Mouse (Mus musculus) liver, embryonic 13.5 days (tissue): ENCODE data around the gene Nt5c. TPM values are rescaled to one million over a fixed set of nuclear protein-coding genes. Genes with fewer than 3 reads are reported as not detected.
"Not testable (repeated sequence)": the region's sequence is repeated elsewhere in the genome, so short reads cannot be mapped to it uniquely, and the experiment has no call there.

Source experiments
- ATAC-seq: fragments of 200-750 bp; cut with Nextera tagmentation; 2 replicates; pipeline ENCODE4 v1.8.0; 2017; ENCODE audit warnings: low read depth, mild to moderate bottlenecking, moderate number of reproducible peaks, moderate library complexity
- DNase-seq: peaks from one replicate; pipeline ENCODE4 v3.0.0; 2022
- H3K27ac ChIP-seq: fragments of 300-500 bp; sonication (generic); 2 replicates; pipeline ENCODE4 v1.5.1; 2015; ENCODE audit warnings: moderate library complexity, mild to moderate bottlenecking, inconsistent platforms
- H3K27me3 ChIP-seq: fragments of 300-500 bp; sonication (generic); 2 replicates; pipeline ENCODE4 v1.6.1; 2015; ENCODE audit warnings: mild to moderate bottlenecking, inconsistent platforms
- H3K36me3 ChIP-seq: fragments of 300-500 bp; sonication (generic); 2 replicates; pipeline ENCODE4 v1.6.1; 2015; ENCODE audit warnings: mild to moderate bottlenecking, inconsistent platforms
- H3K4me1 ChIP-seq: fragments of 300-500 bp; sonication (generic); replicated peaks from 2 replicates; pipeline ENCODE4 v1.6.1; 2015; ENCODE audit warnings: inconsistent platforms
- H3K4me2 ChIP-seq: fragments of 300-500 bp; sonication (generic); 2 replicates; pipeline ENCODE4 v1.6.1; 2015; ENCODE audit warnings: inconsistent platforms, mild to moderate bottlenecking, moderate library complexity
- H3K4me3 ChIP-seq: fragments of 300-500 bp; sonication (generic); replicated peaks from 2 replicates; pipeline ENCODE4 v1.5.1; 2015; ENCODE audit warnings: mild to moderate bottlenecking, inconsistent platforms
- H3K9ac ChIP-seq: fragments of 300-500 bp; sonication (generic); 2 replicates; pipeline ENCODE4 v1.6.1; 2015; ENCODE audit warnings: mild to moderate bottlenecking, inconsistent platforms
- H3K9me3 ChIP-seq: fragments of 300-500 bp; sonication (generic); replicated peaks from 2 replicates; pipeline ENCODE4 v1.6.1; 2016; ENCODE audit warnings: inconsistent platforms
- WGBS: fragments of 180-500 bp; shearing (Covaris S2); methylation state at CpG from one replicate; pipeline ENCODE4 v1.1.7; 2015; ENCODE audit not compliant: insufficient replicate concordance; 5-methylcytosine and 5-hydroxymethylcytosine counted together
- polyA plus RNA-seq: library from polyadenylated mRNA; unstranded; fragments of >200 nt; fragmentation: Nextera tagmentation; extraction: Ambion mirVana; gene quantifications from 2 replicates; pipeline ENCODE4 v1.2.1, GENCODE M21; 2015

The Nt5c gene
- polyA plus RNA-seq, 1 experiment from 2014 or later = 60.8 TPM

DNA sequence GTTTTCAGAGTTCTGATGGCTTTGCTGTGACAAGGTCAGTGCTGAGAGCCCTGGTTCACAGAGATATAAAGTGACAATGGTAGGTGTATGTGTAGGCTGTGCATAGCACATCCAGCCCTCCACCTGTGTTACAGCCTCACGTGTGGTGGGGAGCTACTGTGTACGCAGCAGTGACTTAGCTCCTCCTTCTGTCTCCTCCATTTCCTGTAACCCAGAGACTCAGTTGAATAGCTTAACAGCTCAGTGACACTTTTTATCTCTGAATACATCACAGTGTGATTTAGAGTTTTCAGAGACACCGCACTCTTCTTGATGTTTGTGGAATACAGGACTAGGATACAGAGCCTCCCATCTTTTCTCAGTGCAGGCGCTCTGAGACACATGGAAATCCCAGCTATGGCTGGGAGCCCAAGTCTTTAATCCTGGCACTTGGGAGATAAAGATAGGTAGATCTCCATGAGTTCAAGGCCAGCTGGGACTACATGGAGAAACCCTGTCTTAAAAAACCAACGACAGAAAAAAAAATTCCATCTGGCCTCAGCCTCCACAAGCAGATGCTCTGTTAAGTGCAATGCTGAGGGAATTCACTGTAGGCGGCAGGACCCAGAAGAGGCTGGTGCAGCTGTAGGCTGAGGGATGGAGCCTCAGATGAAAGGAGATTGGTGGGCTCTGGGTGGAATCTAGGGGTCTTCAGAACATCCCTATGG, 10.0 kb downstream of the Nt5c start:
- Histone ChIP-seq H3K4me1 (peaks cover 8% of the 10 kb centered on the region), H3K27ac (no peak overlapping the region), H3K4me2 (no peak overlapping the region), H3K9ac (no peak overlapping the region), H3K27me3 (no peaks in the 10 kb centered on the region), H3K36me3 (no peaks in the 10 kb centered on the region), H3K4me3 (no peak overlapping the region), H3K9me3 (no peaks in the 10 kb centered on the region)
- no peak for DNase-seq
- no peak for ATAC-seq
- WGBS = 74% methylated on average over 6 of the region's 6 CpGs

DNA sequence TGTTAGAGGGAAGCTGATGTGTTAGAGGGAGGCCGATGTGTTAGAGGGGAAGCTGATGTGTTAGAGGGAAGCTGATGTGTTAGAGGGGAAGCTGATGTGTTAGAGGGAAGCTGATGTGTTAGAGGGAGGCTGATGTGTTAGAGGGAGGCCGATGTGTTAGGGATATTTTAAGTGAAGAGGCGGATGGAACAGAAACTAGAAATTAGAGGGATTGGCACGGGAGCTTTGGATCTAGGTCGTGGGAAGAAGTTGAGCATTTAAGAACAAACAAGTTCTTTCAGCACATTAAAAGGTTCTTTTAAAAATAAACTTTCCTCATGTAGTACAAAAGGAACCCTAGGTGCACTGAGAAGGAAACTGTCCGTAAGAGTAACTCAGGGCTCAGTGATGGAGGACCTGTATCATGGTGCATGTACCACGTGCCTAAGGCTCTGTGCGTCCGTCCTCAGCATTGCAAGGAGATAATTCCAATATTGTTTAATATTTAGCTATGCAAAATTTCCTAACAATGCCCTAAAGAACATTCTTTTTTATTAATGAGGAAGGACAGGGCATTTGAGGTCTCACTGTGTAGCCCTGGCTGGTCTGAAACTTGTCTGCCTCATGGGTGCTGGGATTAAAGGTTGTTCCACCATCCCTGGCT, 13.2 kb downstream of the Nt5c start:
- Histone ChIP-seq H3K9me3 (no peaks in the 10 kb centered on the region), H3K36me3 (no peaks in the 10 kb centered on the region), H3K9ac (no peak overlapping the region), H3K4me3 (no peak overlapping the region), H3K27me3 (no peaks in the 10 kb centered on the region), H3K4me1 (peaks cover 37% of the 10 kb centered on the region), H3K27ac (no peak overlapping the region), H3K4me2 (no peak overlapping the region)
- ATAC-seq = no peak
- 65% methylated on average over 9 of the region's 9 CpGs for WGBS
- DNase-seq = no peak

DNA sequence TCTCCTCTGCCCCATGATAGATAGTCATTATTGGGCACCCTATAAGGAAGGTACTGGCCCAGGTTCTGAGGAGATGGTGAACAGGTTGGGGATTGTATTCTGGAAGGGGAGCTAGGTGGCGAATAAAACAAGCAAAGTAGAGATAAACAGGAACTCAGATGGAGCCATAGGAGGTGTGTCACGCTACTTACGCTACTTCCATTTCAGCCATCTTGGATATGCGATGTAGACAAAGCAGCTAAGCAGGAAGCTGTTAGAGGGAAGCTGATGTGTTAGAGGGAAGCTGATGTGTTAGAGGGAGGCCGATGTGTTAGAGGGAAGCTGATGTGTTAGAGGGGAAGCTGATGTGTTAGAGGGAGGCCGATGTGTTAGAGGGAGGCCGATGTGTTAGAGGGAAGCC, 14.3 kb downstream of the Nt5c start:
- H3K36me3 ChIP-seq, DNase-seq, H3K27me3 ChIP-seq, ATAC-seq, H3K9me3 ChIP-seq, H3K9ac ChIP-seq: not testable (repeated sequence)
- 47% methylated on average over 7 of the region's 7 CpGs for WGBS
- H3K4me3 ChIP-seq = 0 out of 2 replicates have a peak overlapping the region, but pooled peaks have one; percentile 89
- 0 out of 2 replicates have a peak overlapping the region, but pooled peaks have one; percentile 27 for H3K27ac ChIP-seq
- H3K4me1 ChIP-seq = peaks cover 44% of the 10 kb centered on the region
- H3K4me2 ChIP-seq = peak overlapping the region; percentile 96

DNA sequence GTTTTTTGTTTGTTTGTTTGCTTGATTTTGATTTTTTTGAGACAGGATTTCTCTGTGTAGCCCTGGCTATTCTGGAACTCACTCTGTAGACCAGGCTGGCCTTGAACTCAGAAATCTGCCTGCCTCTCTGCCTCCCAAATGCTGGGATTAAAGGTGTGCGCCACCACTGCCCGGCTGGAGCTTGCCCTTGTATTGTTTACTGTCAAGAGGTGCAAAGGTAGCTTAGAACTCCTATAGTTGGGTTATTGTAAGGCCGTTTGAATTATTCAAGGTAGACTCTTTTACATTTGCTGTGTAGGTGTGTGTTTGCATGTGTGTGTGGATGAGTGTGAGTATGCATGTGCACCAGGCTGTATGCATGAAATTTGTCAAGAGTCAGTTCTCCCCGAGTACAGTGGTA, 15.0 kb downstream of the Nt5c start:
- H3K4me3 ChIP-seq = peak overlapping the region; percentile 89
- not testable (repeated sequence) for DNase-seq, H3K36me3 ChIP-seq, H3K27me3 ChIP-seq, ATAC-seq, H3K9me3 ChIP-seq
- H3K4me1 ChIP-seq = peaks cover 45% of the 10 kb centered on the region
- 0 out of 2 replicates have a peak overlapping the region, but pooled peaks have one; percentile 27 for H3K27ac ChIP-seq
- WGBS = 75% methylated on average over 4 of the region's 4 CpGs
- peak overlapping the region; percentile 90 for H3K9ac ChIP-seq
- H3K4me2 ChIP-seq = peak overlapping the region; percentile 96

DNA sequence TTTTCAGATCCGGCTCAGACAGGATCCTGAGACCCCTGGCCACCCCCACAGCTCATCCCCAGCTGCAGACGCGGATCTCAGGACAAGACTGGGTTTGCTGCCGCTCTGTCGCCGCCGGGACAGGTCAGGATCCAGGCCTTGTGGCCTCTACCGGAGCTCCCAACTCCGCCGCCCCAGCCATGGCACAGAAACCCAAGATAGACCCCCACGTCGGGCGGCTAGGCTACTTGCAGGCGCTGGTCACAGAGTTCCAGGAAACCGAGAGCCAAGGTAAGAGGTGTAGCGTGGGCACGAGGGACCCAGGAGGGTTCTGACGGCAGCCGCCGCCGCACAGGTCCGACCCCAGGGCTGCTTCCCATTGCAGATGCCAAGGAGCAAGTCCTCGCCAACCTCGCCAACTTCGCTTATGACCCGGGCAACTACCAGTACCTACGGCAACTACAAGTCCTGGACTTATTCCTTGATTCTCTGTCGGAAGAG, 15.9 kb downstream of the Nt5c start:
- DNase-seq (no peak), ATAC-seq (peak; percentile 45)
- WGBS = 2% methylated on average over 28 of the region's 28 CpGs
- H3K9ac ChIP-seq = peak overlapping the region; percentile 90
- no peaks in the 10 kb centered on the region for H3K36me3 ChIP-seq
- H3K9me3 ChIP-seq = no peaks in the 10 kb centered on the region
- H3K27ac ChIP-seq = peak overlapping the region; percentile 78
- peak overlapping the region; percentile 96 for H3K4me2 ChIP-seq
- peaks cover 45% of the 10 kb centered on the region for H3K4me1 ChIP-seq
- peak overlapping the region; percentile 89 for H3K4me3 ChIP-seq
- no peaks in the 10 kb centered on the region for H3K27me3 ChIP-seq

DNA sequence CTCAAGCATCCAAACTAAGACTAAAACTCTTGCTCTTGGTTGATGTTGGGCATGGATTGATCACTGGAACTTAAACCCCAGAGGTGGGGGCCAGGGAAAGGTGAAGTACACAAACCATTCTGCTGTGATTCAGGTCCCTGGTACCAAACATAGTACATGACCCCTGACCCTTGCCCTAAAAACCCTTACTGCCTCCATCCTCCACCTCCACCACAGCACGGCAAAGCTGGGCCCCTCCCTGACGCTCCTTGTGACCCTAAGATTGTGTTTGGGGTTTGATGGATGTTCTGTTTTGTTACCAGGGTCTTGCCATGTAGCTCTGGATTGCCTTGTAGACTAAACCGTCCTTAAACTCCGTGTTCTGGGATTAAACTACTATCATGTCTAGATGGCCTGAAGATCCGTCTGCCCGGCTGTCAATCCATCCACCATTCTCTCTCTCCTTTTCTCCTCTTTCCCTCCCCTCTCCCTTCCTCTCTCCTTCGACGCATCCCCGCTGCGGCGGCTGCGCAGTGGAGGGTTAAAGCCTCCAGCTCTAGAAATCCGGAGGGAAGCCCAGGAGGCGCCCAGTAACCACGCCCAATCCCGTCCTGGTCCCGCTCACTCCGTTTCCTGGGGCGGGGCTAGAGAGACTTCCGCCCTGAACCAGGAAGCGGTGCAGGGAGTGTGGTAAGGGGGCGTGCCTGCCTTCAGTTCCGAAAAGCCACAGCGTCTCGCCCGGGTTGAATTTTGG, 16.5 kb downstream of the Nt5c start, which contains the start of gene Armc7:
Armc7 (plus strand) TSS at position 643 of the 733 bp plus-strand sequence.
- Histone ChIP-seq H3K4me1 (peaks cover 45% of the 10 kb centered on the region), H3K4me2 (peak within 1 kb of the TSS; percentile 96), H3K9ac (peak within 1 kb of the TSS; percentile 90), H3K4me3 (peak within 1 kb of the TSS; percentile 89), H3K27me3 (no peaks in the 10 kb centered on the region), H3K36me3 (no peaks in the 10 kb centered on the region), H3K27ac (peak within 1 kb of the TSS; percentile 78), H3K9me3 (no peaks in the 10 kb centered on the region; the same call in 1 of the 2 replicates)
- DNase-seq = peak; percentile 91
- ATAC-seq = peak; percentile 97
- under 1% methylated on average over 26 of the region's 26 CpGs for WGBS

DNA sequence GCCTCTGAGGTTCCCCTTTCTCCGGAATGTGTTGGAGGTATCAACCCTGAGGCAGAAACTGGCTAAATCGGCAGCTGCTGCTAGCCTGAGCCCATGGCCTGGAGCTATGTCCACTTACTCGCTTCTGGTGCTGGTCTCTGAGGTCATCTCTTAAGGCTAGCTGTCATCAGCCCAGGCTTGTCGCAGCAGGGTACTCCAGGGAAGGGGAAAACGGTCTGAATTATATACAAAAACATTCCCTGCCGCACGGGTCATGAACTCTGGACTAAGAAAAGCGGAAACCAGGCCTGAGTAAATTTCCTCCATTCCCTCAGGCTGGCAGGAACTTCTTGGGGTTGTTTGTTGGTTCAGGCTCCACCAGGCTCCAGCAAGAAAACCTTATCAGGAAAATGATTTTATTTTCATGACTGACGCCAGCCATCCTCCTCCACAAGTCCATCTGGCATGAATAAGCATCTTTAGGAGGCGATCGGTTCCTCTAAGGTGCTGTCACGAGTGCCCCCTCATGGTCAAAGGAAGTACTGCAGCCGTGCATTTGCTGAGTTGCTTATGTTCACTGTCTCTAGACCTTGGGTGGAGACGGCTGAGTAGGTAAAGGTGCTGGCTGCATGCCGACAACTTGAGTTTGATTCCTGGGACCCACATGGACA, 17.9 kb downstream of the Nt5c start:
- H3K9ac ChIP-seq = peak overlapping the region; percentile 30; the same call in 1 of the 2 replicates
- H3K4me1 ChIP-seq = peaks cover 45% of the 10 kb centered on the region
- H3K27ac ChIP-seq = peak overlapping the region; percentile 78
- H3K9me3 ChIP-seq = no peaks in the 10 kb centered on the region; the same call in 1 of the 2 replicates
- WGBS = 25% methylated on average over 15 of the region's 15 CpGs
- peak; percentile 34 for ATAC-seq
- no peak overlapping the region for H3K4me3 ChIP-seq
- DNase-seq = peak; percentile 89
- H3K4me2 ChIP-seq = peak overlapping the region; percentile 34
- no peaks in the 10 kb centered on the region for H3K36me3 ChIP-seq
- no peaks in the 10 kb centered on the region for H3K27me3 ChIP-seq

DNA sequence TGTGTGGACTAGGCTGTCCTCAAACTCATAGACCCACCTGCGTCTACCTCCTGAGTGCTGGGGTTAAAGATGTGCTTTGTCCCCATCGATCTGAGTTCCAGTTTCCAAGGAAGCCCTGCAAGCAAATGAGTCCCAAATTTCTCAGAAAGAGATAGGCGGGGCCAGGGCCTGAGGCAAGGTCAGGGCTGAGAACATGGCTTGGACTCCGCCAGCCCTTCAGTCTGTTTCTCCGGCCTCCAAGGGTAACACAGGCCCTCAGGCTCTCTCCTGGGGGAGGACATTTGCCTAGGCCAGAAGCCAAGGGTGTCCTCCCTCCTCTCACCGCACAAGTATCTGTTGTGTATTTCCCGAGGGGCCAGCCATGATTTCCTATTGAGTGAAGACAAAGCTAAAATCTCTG, 19.5 kb downstream of the Nt5c start:
- H3K27ac ChIP-seq = no peak overlapping the region

DNA sequence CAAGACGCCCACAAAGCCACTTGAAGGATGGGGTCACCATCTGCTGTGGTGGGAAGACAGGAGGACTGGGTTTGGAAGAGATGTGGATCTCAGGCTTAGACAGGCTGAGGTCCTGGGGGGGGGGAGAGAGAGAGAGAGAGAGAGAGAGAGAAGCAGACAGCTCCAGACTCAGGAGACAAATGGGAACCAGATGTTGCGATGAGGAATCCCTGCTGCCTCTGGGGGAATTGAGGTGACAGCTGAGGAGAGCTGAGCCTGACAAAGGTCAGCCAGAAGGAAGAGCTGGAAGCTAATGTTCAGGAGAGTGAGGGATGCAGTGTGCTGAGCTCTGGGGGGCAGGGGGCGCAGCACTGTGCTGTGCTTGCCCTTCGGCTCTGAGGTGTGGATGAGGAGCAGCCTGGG, 24.4 kb downstream of the Nt5c start:
- Histone ChIP-seq H3K9ac (no peak overlapping the region), H3K27ac (no peak overlapping the region), H3K9me3 (no peaks in the 10 kb centered on the region; the same call in 1 of the 2 replicates), H3K27me3 (0 out of 2 replicates have a peak, but pooled peaks cover 17% of the 10 kb centered on the region), H3K4me2 (no peak overlapping the region), H3K36me3 (no peaks in the 10 kb centered on the region), H3K4me1 (no peaks in the 10 kb centered on the region), H3K4me3 (no peak overlapping the region)
- WGBS = 50% methylated on average over 4 of the region's 4 CpGs
- ATAC-seq = no peak
- DNase-seq = no peak

More for the DNA sequence above, 19.5 kb downstream of the Nt5c start:
- peaks cover 42% of the 10 kb centered on the region for H3K4me1 ChIP-seq
- ATAC-seq (no peak), DNase-seq (no peak)
- no peak overlapping the region for H3K4me2 ChIP-seq
- WGBS = 80% methylated on average over 7 of the region's 7 CpGs
- H3K4me3 ChIP-seq = no peak overlapping the region
- 0 out of 2 replicates have a peak, but pooled peaks cover 3% of the 10 kb centered on the region for H3K27me3 ChIP-seq
- no peaks in the 10 kb centered on the region for H3K36me3 ChIP-seq
- no peak overlapping the region for H3K9ac ChIP-seq
- H3K9me3 ChIP-seq = no peaks in the 10 kb centered on the region; the same call in 1 of the 2 replicates

DNA sequence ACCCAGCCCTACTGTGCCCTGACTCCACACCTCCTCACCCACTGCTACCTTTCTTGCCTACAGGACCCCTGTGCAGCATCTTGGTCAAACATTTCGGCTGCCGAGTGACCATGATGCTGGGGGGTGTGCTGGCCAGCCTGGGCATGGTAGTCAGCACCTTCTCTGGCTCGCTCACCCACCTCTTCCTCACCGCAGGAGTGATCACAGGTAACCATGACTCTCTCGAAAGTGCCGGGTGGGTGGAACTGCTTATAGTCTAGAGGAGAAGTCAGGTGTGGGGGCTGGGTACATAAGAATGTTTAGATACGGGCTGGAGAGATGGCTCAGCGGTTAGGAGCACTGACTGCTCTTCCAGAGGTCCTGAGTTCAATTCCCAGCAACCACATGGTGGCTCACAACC, 26.8 kb downstream of the Nt5c start:
- DNase-seq = no peak
- 69% methylated on average over 8 of the region's 8 CpGs for WGBS

More for the DNA sequence above, 26.8 kb downstream of the Nt5c start:
- ATAC-seq = no peak
- Histone ChIP-seq H3K36me3 (no peaks in the 10 kb centered on the region), H3K27me3 (peaks cover 21% of the 10 kb centered on the region; the same call in 1 of the 2 replicates), H3K4me2 (no peak overlapping the region), H3K9ac (no peak overlapping the region), H3K4me1 (no peaks in the 10 kb centered on the region), H3K9me3 (no peaks in the 10 kb centered on the region), H3K4me3 (no peak overlapping the region), H3K27ac (no peak overlapping the region)
